Mouse (Mus musculus) hindbrain, embryonic 10.5 days (tissue): Measurements from ENCODE around the gene Cd72. TPM values are rescaled to one million over a fixed set of nuclear protein-coding genes. Genes with fewer than 3 reads are reported as not detected.
A peak's percentile ranks its signal among the peaks of the same experiment; 100 is the strongest.

Experiments used
- DNase-seq: peaks from one replicate; pipeline ENCODE4 v3.0.0-alpha.2; 2017; ENCODE audit warnings: low spot score
- H3K27ac ChIP-seq: fragments of 300-500 bp; sonication (generic); 2 replicates; pipeline ENCODE4 v1.5.1; 2016; ENCODE audit warnings: mild to moderate bottlenecking, moderate library complexity
- H3K27me3 ChIP-seq: fragments of 300-500 bp; sonication (generic); 2 replicates; pipeline ENCODE4 v1.6.1; 2016; ENCODE audit warnings: mild to moderate bottlenecking; ENCODE audit not compliant: poor library complexity, insufficient read depth, severe bottlenecking
- H3K36me3 ChIP-seq: fragments of 300-500 bp; sonication (generic); 2 replicates; pipeline ENCODE4 v1.6.1; 2016; ENCODE audit warnings: mild to moderate bottlenecking, moderate library complexity
- H3K4me1 ChIP-seq: fragments of 300-500 bp; sonication (generic); replicated peaks from 2 replicates; pipeline ENCODE4 v1.6.1; 2016; ENCODE audit warnings: mild to moderate bottlenecking
- H3K4me3 ChIP-seq: fragments of 300-500 bp; sonication (generic); 2 replicates; pipeline ENCODE4 v1.5.1; 2016; ENCODE audit warnings: mild to moderate bottlenecking, moderate library complexity
- H3K9me3 ChIP-seq: fragments of 300-500 bp; sonication (generic); 2 replicates; pipeline ENCODE4 v1.6.1; 2016; ENCODE audit warnings: mild to moderate bottlenecking, moderate library complexity
- WGBS: fragments of 180-500 bp; shearing (Covaris S2); methylation state at CpG from one replicate; pipeline ENCODE4 v1.1.7; 2016; 5-methylcytosine and 5-hydroxymethylcytosine counted together
- polyA plus RNA-seq: library from polyadenylated mRNA; unstranded; fragments of >200 nt; fragmentation: Nextera tagmentation; extraction: Ambion mirVana; gene quantifications from 2 replicates; pipeline ENCODE4 v1.2.1, GENCODE M21; 2016

Cd72 gene
- polyA plus RNA-seq, 1 experiment from 2014 or later: 2.4 TPM

GRCm38 (mm10) chr4:43421632-43422240 lies 32.7 kb downstream of the Cd72 start:
- WGBS: 78% methylated on average over 28 of the region's 28 CpGs
- no peak overlapping the region for H3K4me3 ChIP-seq
- H3K4me1 ChIP-seq: peaks cover 30% of the 10 kb centered on the region
- no peak overlapping the region for H3K27ac ChIP-seq
- H3K27me3 ChIP-seq: peaks cover 56% of the 10 kb centered on the region
- no peaks in the 10 kb centered on the region for H3K9me3 ChIP-seq
- H3K36me3 ChIP-seq: peaks cover 66% of the 10 kb centered on the region
- no peak for DNase-seq

DNA sequence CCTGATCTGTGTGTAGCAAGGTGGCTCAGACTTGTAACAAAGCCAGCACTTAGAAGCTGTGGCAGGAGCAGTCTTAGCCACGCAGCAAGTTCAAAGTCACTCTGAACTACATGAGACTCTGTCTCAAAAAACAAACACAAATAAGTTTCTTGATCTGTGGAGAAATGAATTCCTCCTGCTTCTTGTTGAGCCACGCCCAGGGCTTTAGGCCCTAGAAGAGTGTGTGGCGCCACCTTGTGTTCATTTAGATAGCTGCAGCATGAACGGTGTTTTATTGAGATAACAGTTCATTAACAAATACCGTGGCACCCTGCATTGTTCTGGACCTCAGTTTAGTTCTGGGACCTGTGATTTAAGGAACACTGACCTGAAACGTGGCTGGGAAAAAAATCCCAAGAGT lies 34.1 kb downstream of the Cd72 start:
- no peaks in the 10 kb centered on the region for H3K9me3 ChIP-seq
- DNase-seq: peak; percentile 75
- peaks cover 15% of the 10 kb centered on the region for H3K4me1 ChIP-seq
- no peak overlapping the region for H3K4me3 ChIP-seq
- 7% methylated on average over 6 of the region's 6 CpGs for WGBS
- H3K27me3 ChIP-seq: peaks cover 41% of the 10 kb centered on the region
- H3K36me3 ChIP-seq: peaks cover 66% of the 10 kb centered on the region
- H3K27ac ChIP-seq: no peak overlapping the region

- H3K27me3 ChIP-seq: peaks cover 37% of the 10 kb centered on the region
- H3K36me3 ChIP-seq: peaks cover 66% of the 10 kb centered on the region
- DNase-seq: no peak
- H3K27ac ChIP-seq: no peak overlapping the region
- no peak overlapping the region for H3K4me3 ChIP-seq
- H3K9me3 ChIP-seq: no peaks in the 10 kb centered on the region
- WGBS: 75% methylated on average over 9 of the region's 9 CpGs
- H3K4me1 ChIP-seq: peaks cover 13% of the 10 kb centered on the region; the same call in 1 of the 2 replicates
Measured at GRCm38 (mm10) chr4:43419801-43420281, 34.6 kb downstream of the Cd72 start.

DNA sequence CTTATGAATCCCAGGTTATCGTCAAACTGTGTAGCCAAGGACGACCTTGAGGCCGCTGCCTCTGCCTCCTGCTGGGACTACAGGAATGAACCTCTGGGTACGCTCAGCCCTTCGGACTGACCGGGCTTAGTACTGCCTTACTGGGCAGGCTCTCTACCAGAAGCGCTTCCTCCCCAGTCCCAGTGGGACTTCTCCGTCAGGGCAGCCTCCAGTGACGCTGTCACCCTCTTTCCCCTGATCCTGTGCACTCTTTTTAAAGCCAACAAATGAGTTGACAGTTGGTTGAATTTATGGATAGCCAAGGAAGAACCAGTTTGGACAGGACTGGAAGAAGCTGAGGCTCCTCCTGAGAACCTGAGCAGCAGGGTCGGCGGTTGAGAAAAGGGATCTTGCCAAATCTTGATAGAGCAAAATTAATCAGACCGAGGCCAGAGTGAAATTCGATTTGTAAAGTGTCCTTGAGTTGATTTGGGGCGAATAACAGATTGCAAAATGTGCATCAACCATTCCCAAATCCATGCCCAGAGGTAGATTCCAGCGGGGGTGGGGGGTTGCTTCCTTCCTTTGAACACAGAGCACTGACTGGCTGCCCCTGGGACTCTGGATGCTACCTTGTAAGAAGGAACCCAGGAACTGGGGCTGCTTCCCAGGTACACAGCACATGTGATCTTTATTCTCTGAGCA lies 35.3 kb downstream of the Cd72 start:
- 55% methylated on average over 15 of the region's 15 CpGs for WGBS
- Histone ChIP-seq H3K9me3 (no peaks in the 10 kb centered on the region), H3K27ac (no peak overlapping the region), H3K27me3 (peaks cover 30% of the 10 kb centered on the region), H3K4me3 (no peak overlapping the region), H3K4me1 (peaks cover 13% of the 10 kb centered on the region; the same call in 1 of the 2 replicates), H3K36me3 (peaks cover 66% of the 10 kb centered on the region)
- no peak for DNase-seq

- Histone ChIP-seq H3K9me3 (no peaks in the 10 kb centered on the region), H3K4me3 (no peak overlapping the region), H3K4me1 (peaks cover 15% of the 10 kb centered on the region), H3K27me3 (peaks cover 23% of the 10 kb centered on the region), H3K36me3 (peaks cover 59% of the 10 kb centered on the region), H3K27ac (no peak overlapping the region)
- DNase-seq: no peak
- WGBS: 80% methylated on average over 4 of the region's 4 CpGs
Measured at GRCm38 (mm10) chr4:43418450-43418849, 36.0 kb downstream of the Cd72 start.

DNA sequence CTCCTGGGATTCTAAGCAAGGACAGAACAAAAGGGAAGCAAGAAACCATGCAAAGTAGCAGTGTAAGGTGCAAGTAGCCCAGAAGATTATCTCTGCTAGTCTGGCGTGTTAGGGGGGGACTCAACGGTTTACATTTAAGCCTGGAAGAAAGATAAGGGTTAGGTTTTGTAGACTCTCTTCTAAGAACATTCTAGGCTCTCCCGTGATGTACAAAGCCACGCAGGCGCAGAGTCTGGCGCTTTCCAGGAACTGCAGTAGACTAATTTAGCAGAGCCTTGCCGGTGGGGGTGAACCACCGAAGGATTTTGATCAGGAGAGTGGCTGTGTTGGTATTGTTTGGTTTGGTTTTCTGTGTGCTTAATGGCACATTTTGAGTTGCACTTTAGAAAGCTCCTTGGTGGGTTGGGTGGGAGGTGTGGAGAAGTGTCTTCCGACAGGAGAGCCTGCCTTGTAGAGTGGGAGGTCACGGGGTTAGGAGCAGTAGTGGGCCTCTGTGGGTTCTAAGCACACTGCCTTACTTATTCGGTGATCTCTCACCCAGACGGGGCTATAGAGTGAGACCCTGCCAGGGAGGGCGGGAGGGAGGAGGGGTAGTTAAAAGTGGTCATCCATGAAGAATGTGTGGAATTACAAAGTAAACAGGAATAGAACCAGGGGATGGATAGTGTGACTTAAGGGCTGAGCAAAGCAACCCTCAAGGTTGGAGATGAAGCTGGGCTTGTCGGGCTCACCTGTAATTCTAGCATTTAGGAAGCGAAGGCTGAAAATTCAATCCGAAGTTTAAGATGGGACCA lies 37.0 kb downstream of the Cd72 start:
- Histone ChIP-seq H3K4me1 (peaks cover 17% of the 10 kb centered on the region), H3K9me3 (no peaks in the 10 kb centered on the region), H3K27me3 (peaks cover 14% of the 10 kb centered on the region; the same call in 1 of the 2 replicates), H3K4me3 (no peak overlapping the region), H3K27ac (no peak overlapping the region), H3K36me3 (peaks cover 49% of the 10 kb centered on the region)
- DNase-seq: no peak
- 80% methylated on average over 16 of the region's 16 CpGs for WGBS

- DNase-seq: no peak
- WGBS: 96% methylated on average over 22 of the region's 22 CpGs
- no peak overlapping the region for H3K27ac ChIP-seq
Measured at GRCm38 (mm10) chr4:43416071-43416490, 38.3 kb downstream of the Cd72 start.

DNA sequence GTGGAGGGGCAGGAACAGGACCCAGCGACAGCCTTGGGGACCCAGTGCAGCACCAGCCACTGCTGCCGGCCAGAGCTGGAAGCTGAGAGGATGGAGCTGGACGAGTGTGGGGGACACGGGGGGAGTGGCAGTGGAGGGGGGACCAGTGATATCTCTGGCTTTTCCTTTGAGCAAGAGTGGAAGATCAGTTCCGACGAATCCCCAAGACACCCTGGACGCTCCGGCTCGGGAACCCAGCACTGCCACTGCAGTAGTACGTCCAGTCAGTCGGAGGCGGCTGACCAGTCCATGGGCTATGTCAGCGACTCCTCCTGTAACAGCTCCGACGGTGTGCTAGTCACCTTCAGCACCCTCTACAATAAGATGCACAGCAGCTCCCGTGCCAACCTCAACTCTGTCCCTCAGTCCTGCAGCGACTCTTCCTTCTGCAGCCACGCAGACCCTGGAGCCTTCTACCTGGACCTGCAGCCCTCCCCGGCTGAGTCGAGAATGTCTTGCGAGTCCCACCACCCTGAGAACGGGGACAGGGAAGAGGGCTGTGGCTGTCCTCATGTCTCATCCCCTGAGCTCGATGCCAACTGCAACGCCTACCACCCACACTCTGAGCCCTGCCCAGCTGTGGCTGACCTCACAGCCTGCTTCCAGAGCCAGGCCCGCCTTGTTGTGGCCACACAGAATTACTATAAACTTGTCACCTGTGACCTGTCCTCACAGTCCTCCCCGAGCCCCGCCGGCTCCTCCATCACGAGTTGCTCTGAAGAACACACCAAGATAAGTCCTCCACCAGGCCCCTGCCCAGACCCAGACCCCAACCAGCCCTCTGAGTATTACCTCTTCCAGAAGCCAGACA lies 39.0 kb downstream of the Cd72 start:
- Histone ChIP-seq H3K9me3 (no peaks in the 10 kb centered on the region), H3K4me3 (no peak overlapping the region), H3K4me1 (peaks cover 12% of the 10 kb centered on the region), H3K36me3 (peaks cover 37% of the 10 kb centered on the region), H3K27ac (peak overlapping the region; percentile 67; the same call in 1 of the 2 replicates), H3K27me3 (no peaks in the 10 kb centered on the region)
- DNase-seq: no peak
- 91% methylated on average over 29 of the region's 29 CpGs for WGBS

More at GRCm38 (mm10) chr4:43416071-43416490, 38.3 kb downstream of the Cd72 start:
- Histone ChIP-seq H3K4me3 (no peak overlapping the region), H3K4me1 (peaks cover 12% of the 10 kb centered on the region), H3K27me3 (peaks cover 2% of the 10 kb centered on the region; the same call in 1 of the 2 replicates), H3K36me3 (peaks cover 37% of the 10 kb centered on the region), H3K9me3 (no peaks in the 10 kb centered on the region)

GRCm38 (mm10) chr4:43414761-43415160 lies 39.7 kb downstream of the Cd72 start:
- Histone ChIP-seq H3K36me3 (peaks cover 37% of the 10 kb centered on the region), H3K9me3 (no peaks in the 10 kb centered on the region), H3K27me3 (no peaks in the 10 kb centered on the region), H3K27ac (peak overlapping the region; percentile 67; the same call in 1 of the 2 replicates), H3K4me1 (peaks cover 8% of the 10 kb centered on the region), H3K4me3 (no peak overlapping the region)
- 90% methylated on average over 14 of the region's 14 CpGs for WGBS
- no peak for DNase-seq

- DNase-seq: no peak
- H3K36me3 ChIP-seq: no peaks in the 10 kb centered on the region
- 67% methylated on average over 12 of the region's 12 CpGs for WGBS
- H3K4me1 ChIP-seq: peaks cover 30% of the 10 kb centered on the region
- H3K9me3 ChIP-seq: no peaks in the 10 kb centered on the region
- H3K27me3 ChIP-seq: no peaks in the 10 kb centered on the region
- peak overlapping the region; percentile 58 for H3K4me3 ChIP-seq
- H3K27ac ChIP-seq: peak overlapping the region; percentile 91
Measured at GRCm38 (mm10) chr4:43407071-43407920, 47.1 kb downstream of the Cd72 start.

GRCm38 (mm10) chr4:43406162-43406971 lies 48.1 kb downstream of the Cd72 start:
- H3K27me3 ChIP-seq: no peaks in the 10 kb centered on the region
- peaks cover 34% of the 10 kb centered on the region for H3K4me1 ChIP-seq
- peak; percentile 88 for DNase-seq
- under 1% methylated on average over 28 of the region's 28 CpGs for WGBS
- H3K36me3 ChIP-seq: no peaks in the 10 kb centered on the region
- peak overlapping the region; percentile 91 for H3K27ac ChIP-seq
- H3K9me3 ChIP-seq: no peaks in the 10 kb centered on the region
- H3K4me3 ChIP-seq: peak overlapping the region; percentile 58
